Mouse (Mus musculus) thymus, adult 2 months (tissue): Measurements from ENCODE around the gene Canx. TPM values are rescaled to one million over a fixed set of nuclear protein-coding genes. Genes with fewer than 3 reads are reported as not detected.

ENCODE experiments used
- DNase-seq: peaks from one replicate; pipeline ENCODE4 v3.0.0; 2021
- H3K27ac ChIP-seq: fragments of 200-500 bp; 2 replicates; pipeline ENCODE4 v1.5.1; 2012; ENCODE audit warnings: low read length, control low read depth; ENCODE audit not compliant: control insufficient read depth, insufficient read depth
- H3K27me3 ChIP-seq: fragments of 200-500 bp; 2 replicates; pipeline ENCODE4 v1.6.1; 2012; ENCODE audit warnings: mild to moderate bottlenecking, low read length, moderate library complexity, mixed read lengths; ENCODE audit not compliant: control insufficient read depth, insufficient read depth
- H3K36me3 ChIP-seq: fragments of 200-500 bp; 2 replicates; pipeline ENCODE4 v1.6.1; 2012; ENCODE audit warnings: mild to moderate bottlenecking, low read length, moderate library complexity; ENCODE audit not compliant: control insufficient read depth, insufficient read depth
- H3K4me1 ChIP-seq: fragments of 200-500 bp; replicated peaks from 2 replicates; pipeline ENCODE4 v1.6.1; 2012; ENCODE audit warnings: low read length; ENCODE audit not compliant: control insufficient read depth, insufficient read depth
- H3K4me3 ChIP-seq: fragments of 200-500 bp; 2 replicates; pipeline ENCODE4 v1.5.1; 2012; ENCODE audit warnings: mild to moderate bottlenecking, low read length, control low read depth, moderate library complexity; ENCODE audit not compliant: control insufficient read depth, insufficient read depth
- CTCF ChIP-seq: fragments of 200-500 bp; IDR thresholded peaks from 2 replicates; pipeline ENCODE4 v1.5.1; 2012; ENCODE audit warnings: mild to moderate bottlenecking, control low read depth, low read length, moderate library complexity, borderline replicate concordance; ENCODE audit not compliant: control insufficient read depth, poor library complexity, insufficient read depth; ENCODE audit errors: extremely low read depth
- POLR2A ChIP-seq: fragments of 200-500 bp; IDR thresholded peaks from 2 replicates; pipeline ENCODE4 v1.6.1; 2012; ENCODE audit warnings: mild to moderate bottlenecking, low read length, control low read depth, moderate library complexity; ENCODE audit not compliant: control insufficient read depth, poor library complexity, insufficient read depth; ENCODE audit errors: extremely low read depth
- WGBS: fragments of 180-500 bp; shearing (Covaris S2); methylation state at CpG from one replicate; pipeline ENCODE4 v1.1.7; 2018; 5-methylcytosine and 5-hydroxymethylcytosine counted together
- polyA plus RNA-seq: library from polyadenylated mRNA; depleted of rRNA; stranded (reverse); fragments of >200 nt; gene quantifications from 2 replicates; pipeline ENCODE4 v1.2.3, GENCODE M21; 2012

Canx gene
- polyA plus RNA-seq, 1 experiment, result 44.3 TPM

GRCm38 (mm10) chr11:50258310-50258709, 67.2 kb downstream of the Canx start:
- 95% methylated on average over 7 of the region's 7 CpGs for WGBS
- Histone ChIP-seq H3K36me3 (peaks cover 66% of the 10 kb centered on the region), H3K4me3 (no peak overlapping the region), H3K4me1 (no peaks in the 10 kb centered on the region), H3K27me3 (no peaks in the 10 kb centered on the region), H3K27ac (no peak overlapping the region)
- TF ChIP-seq POLR2A (no peak), CTCF (no peak)
- DNase-seq, result no peak

DNA sequence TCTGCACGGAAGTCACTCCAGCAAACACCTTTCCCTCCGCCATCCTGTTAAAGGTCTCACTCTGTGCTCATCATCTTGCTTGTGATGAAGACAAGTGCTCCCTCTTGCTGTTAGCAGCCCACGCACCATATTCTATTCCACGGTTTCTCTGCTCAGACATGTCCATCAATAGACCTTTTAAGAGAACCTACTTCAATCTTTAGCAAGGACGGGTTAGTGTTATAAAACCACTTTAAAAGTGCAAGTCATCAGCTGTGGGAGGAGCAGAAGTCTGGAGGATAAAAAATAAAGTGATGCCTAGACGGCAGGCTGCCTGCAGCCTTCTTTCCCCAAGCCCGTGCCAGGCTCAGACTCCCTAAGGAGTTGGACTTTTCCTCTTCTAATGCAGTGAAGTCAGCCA, 68.9 kb downstream of the Canx start:
- H3K27me3 ChIP-seq, result no peaks in the 10 kb centered on the region
- TF ChIP-seq CTCF (no peak), POLR2A (no peak)
- H3K36me3 ChIP-seq, result peaks cover 52% of the 10 kb centered on the region
- WGBS, result 54% methylated on average over 7 of the region's 7 CpGs
- H3K4me3 ChIP-seq, result no peak overlapping the region
- H3K27ac ChIP-seq, result no peak overlapping the region
- DNase-seq, result no peak
- H3K4me1 ChIP-seq, result no peaks in the 10 kb centered on the region

GRCm38 (mm10) chr11:50254010-50254580, 71.4 kb downstream of the Canx start:
- DNase-seq, result no peak
- H3K27ac ChIP-seq, result no peak overlapping the region
- TF ChIP-seq POLR2A, result no peak
- H3K4me3 ChIP-seq, result no peak overlapping the region
- no peaks in the 10 kb centered on the region for H3K27me3 ChIP-seq
- 92% methylated on average over 12 of the region's 12 CpGs for WGBS
- no peaks in the 10 kb centered on the region for H3K4me1 ChIP-seq
- H3K36me3 ChIP-seq, result peaks cover 28% of the 10 kb centered on the region

DNA sequence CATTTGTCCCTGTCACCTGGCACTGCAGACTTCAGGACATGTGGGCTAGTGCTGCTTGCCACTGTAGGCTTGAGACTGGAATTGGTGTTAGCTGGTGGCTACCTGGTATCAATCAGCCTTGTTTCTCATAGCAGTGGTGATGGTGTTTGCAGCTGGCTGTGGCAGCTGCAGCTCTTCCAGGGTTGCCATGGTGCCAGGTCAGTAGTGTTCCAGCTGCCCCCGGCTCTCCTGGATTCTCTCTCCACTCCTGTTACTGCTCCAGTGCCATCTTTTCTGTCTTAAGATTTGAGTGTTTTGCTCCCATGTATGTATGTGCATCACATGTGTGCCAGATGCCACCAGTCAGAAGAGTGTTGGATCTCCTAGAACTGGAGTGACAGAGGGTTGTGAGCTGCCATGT, 72.1 kb downstream of the Canx start:
- no peaks in the 10 kb centered on the region for H3K4me1 ChIP-seq
- TF ChIP-seq POLR2A (no peak), CTCF (no peak)
- no peak for DNase-seq
- WGBS, result 95% methylated on average over 1 of the region's 1 CpGs
- no peak overlapping the region for H3K4me3 ChIP-seq
- no peak overlapping the region for H3K27ac ChIP-seq
- H3K36me3 ChIP-seq, result peaks cover 23% of the 10 kb centered on the region
- no peaks in the 10 kb centered on the region for H3K27me3 ChIP-seq

DNA sequence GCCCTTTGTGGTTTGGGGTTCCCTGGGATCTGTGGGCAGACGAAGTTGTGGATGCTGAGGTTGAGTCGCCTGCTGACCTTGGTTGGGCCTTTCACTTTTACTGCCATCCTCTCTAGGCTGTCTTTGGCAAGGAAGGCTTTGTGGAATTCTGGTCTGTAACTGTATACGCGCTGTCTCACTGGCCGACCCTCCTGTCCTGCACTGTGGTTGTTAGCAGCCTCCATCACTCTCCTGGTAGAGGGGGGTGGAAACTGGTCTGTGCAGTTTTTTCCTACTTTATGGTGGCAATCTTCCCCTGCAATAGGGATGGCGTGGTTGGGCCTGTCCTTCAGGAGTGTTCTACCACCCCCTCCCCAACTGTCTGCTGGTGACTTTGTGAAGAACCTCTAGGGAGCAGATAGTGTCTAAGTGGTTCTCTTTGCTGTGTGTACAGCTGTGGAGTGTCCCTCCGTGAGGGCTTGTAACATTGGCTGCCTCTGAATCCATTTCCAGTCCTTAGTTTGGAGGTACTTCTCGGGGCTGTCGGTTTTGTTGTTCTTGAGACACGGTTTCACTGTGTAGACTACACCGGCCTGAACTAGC, 72.7 kb downstream of the Canx start:
- 88% methylated on average over 11 of the region's 11 CpGs for WGBS

DNA sequence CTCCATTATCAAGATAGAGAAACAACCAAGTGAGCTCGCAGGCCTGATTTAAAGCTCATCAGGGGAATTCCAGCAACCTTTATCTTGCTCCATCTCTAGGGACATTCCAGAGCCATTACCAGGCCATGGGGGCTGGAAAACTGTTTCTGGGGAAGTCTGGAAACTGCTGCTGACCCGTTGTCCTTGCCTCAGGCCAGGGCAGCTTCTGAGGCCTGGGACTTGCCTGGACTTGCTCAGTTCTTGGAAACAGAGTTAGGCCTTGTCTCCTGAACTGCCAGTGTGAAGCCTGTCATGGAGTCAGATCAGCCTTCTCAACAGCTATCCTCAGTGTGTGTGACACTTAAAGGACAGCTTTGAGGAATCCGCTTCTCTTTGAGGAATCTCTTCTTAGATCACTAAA, 73.3 kb downstream of the Canx start:
- 93% methylated on average over 3 of the region's 3 CpGs for WGBS
- no peak overlapping the region for H3K4me3 ChIP-seq
- no peaks in the 10 kb centered on the region for H3K4me1 ChIP-seq
- no peak for DNase-seq
- H3K27ac ChIP-seq, result no peak overlapping the region
- TF ChIP-seq CTCF (no peak), POLR2A (no peak)
- H3K36me3 ChIP-seq, result peaks cover 13% of the 10 kb centered on the region
- H3K27me3 ChIP-seq, result no peaks in the 10 kb centered on the region

More for the DNA sequence above, 72.7 kb downstream of the Canx start:
- no peak overlapping the region for H3K4me3 ChIP-seq
- H3K36me3 ChIP-seq, result peaks cover 17% of the 10 kb centered on the region
- no peak for TF ChIP-seq CTCF
- TF ChIP-seq POLR2A, result no peak
- H3K4me1 ChIP-seq, result no peaks in the 10 kb centered on the region
- H3K27me3 ChIP-seq, result no peaks in the 10 kb centered on the region
- DNase-seq, result no peak
- H3K27ac ChIP-seq, result no peak overlapping the region

GRCm38 (mm10) chr11:50248473-50249171, 76.9 kb downstream of the Canx start:
- Histone ChIP-seq H3K4me1 (no peaks in the 10 kb centered on the region), H3K4me3 (no peak overlapping the region), H3K27me3 (no peaks in the 10 kb centered on the region), H3K36me3 (no peaks in the 10 kb centered on the region), H3K27ac (no peak overlapping the region)
- DNase-seq, result no peak
- WGBS, result 92% methylated on average over 7 of the region's 7 CpGs
- no peak for TF ChIP-seq CTCF
- no peak for TF ChIP-seq POLR2A
